Mouse (Mus musculus): ENCODE data around the gene Mettl7a2. TPM values are rescaled to one million over a fixed set of nuclear protein-coding genes. Genes with fewer than 3 reads are reported as not detected.

The Mettl7a2 gene
- polyA plus RNA-seq (2017; shearing (Covaris generic)) = not detected

GRCm38 (mm10) chr15:100352711-100353250 is at the start of gene Mettl7a2, which contains the start of gene Methig1:
Mettl7a2 (plus strand) TSS chr15:100353200.
Methig1 (plus strand) TSS chr15:100353149.

GRCm38 (mm10) chr15:100304019-100304991 is 48.7 kb upstream of the Mettl7a2 start, which contains the start of gene Mettl7a1:
Mettl7a1 (plus strand) TSS chr15:100304140.

GRCm38 (mm10) chr15:100334629-100335028 is 18.4 kb upstream of the Mettl7a2 start, which contains the start of gene Mettl7a3:
Mettl7a3 (plus strand) TSS chr15:100334929.

GRCm38 (mm10) chr15:100364242-100364641 is 11.2 kb downstream of the Mettl7a2 start, which contains the start of gene Higd1c:
Higd1c (plus strand) TSS chr15:100364542.

Other genes starting within 250 kb of the Mettl7a2 start
- gene Atf1, start 125.4 kb upstream of the Mettl7a2 start, polyA plus RNA-seq (2017; shearing (Covaris generic)) = 30.8 TPM
- not detected for gene Tmprss12, start 72.4 kb upstream of the Mettl7a2 start, polyA plus RNA-seq (2017; shearing (Covaris generic))
- 10.3 TPM for gene Mettl7a1, start 49.1 kb upstream of the Mettl7a2 start, polyA plus RNA-seq (2017; shearing (Covaris generic))
- gene Mettl7a3, start 18.3 kb upstream of the Mettl7a2 start, polyA plus RNA-seq (2017; shearing (Covaris generic)) = not detected
- gene Methig1, start 51 bp upstream of the Mettl7a2 start, polyA plus RNA-seq (2017; shearing (Covaris generic)) = not detected
- gene Higd1c, start 11.3 kb downstream of the Mettl7a2 start, polyA plus RNA-seq (2017; shearing (Covaris generic)) = not detected
- not detected for gene Gm5475, start 68.9 kb downstream of the Mettl7a2 start, polyA plus RNA-seq (2017; shearing (Covaris generic))
- gene Slc11a2, start 71.9 kb downstream of the Mettl7a2 start, polyA plus RNA-seq (2017; shearing (Covaris generic)) = 37.1 TPM
- 40.3 TPM for gene Letmd1, start 115.8 kb downstream of the Mettl7a2 start, polyA plus RNA-seq (2017; shearing (Covaris generic))
- 3.2 TPM for gene Csrnp2, start 142.3 kb downstream of the Mettl7a2 start, polyA plus RNA-seq (2017; shearing (Covaris generic))
- 8.3 TPM for gene Tfcp2, start 198.8 kb downstream of the Mettl7a2 start, polyA plus RNA-seq (2017; shearing (Covaris generic))
- 5.1 TPM for gene Pou6f1, start 246.8 kb downstream of the Mettl7a2 start, polyA plus RNA-seq (2017; shearing (Covaris generic))

Measured in activated CD4-positive, CD25-positive, alpha-beta regulatory T cell, adult 9 weeks (primary cell).